Mouse (Mus musculus) stomach, postnatal 0 days (tissue): ENCODE data around the gene Mov10l1.

Experiments
- CTCF ChIP-seq: IDR thresholded peaks from 2 replicates; pipeline ENCODE4 v1.5.1; 2016; ENCODE audit warnings: antibody characterized with exemption, low read depth, mild to moderate bottlenecking, moderate library complexity
- EP300 ChIP-seq: optimal IDR thresholded peaks from 2 replicates; pipeline ENCODE3; 2016; ENCODE audit warnings: antibody characterized with exemption

DNA sequence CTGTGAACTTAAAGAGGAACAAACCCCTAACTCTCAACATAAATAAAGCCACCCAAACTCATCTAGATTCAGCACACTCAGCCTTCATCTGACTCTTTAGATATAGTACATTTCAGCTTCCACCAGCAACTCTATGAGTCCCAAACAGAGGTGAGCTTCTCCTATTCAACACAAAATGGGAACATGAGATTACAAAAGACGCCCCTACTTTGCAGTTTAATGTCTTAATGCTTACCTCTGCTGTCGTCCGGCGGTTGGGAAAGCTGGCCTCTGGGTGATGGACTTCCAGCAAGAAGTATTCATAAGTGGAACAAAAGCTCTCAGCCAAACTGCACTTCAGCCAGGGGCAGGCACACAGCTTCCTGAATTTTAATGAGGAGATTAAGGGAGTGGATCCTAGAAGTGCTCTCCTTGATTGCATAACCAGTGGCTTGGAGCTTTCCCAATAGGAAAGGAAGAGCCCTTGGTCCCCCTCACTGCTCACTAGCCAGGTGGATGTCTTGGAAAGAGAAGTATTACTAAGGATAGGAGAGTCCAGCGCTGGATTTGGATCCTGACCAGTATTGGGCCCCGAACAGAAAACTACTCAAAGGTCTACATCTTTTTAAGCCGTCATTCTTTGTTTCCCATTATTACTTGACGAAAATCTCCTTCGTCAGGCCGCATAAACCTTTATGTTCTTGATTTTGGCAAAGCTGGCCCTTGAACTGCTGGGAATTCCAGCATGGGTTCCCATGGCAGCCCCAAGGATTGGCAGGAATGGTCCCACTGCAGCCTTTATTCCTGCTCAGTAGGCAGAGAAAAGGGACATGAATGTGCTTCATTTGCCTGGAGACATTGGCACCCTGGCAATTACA is 4.2 kb upstream of the Mov10l1 start, which contains the start of gene Mlc1:
- TF ChIP-seq CTCF = no peak
- no peak for TF ChIP-seq EP300
